Mouse (Mus musculus): ENCODE results near the gene Zfp28.
A peak's percentile ranks its signal among the peaks of the same experiment; 100 is the strongest.

The Zfp28 gene

GRCm38 (mm10) chr7:6397996-6398975 lies 15.2 kb downstream of the Zfp28 start, which contains the start of gene Smim17:
TSS of gene Smim17 (plus strand) at chr7:6398715.
- peak; percentile 27 for DNase-seq (ENCODE audit: low read depth)

GRCm38 (mm10) chr7:6410043-6410442 lies 26.9 kb downstream of the Zfp28 start, which contains the start of gene Gm20715:
TSS of gene Gm20715 (plus strand) at chr7:6410277.
- DNase-seq (ENCODE audit: low read depth) = peak; percentile 72

- DNase-seq (ENCODE audit: low read depth) = no peak
Observed at GRCm38 (mm10) chr7:6414626-6415441, 31.7 kb downstream of the Zfp28 start.

- no peak for DNase-seq (ENCODE audit: low read depth)
Observed at GRCm38 (mm10) chr7:6415442-6415787, 32.3 kb downstream of the Zfp28 start.

GRCm38 (mm10) chr7:6419894-6420293 lies 36.8 kb downstream of the Zfp28 start:
- DNase-seq (ENCODE audit: low read depth) = no peak

- no peak for DNase-seq (ENCODE audit: low read depth)
Observed at GRCm38 (mm10) chr7:6429381-6429780, 46.3 kb downstream of the Zfp28 start.

- no peak for DNase-seq (ENCODE audit: low read depth)
Observed at GRCm38 (mm10) chr7:6430342-6430741, 47.2 kb downstream of the Zfp28 start.

GRCm38 (mm10) chr7:6438388-6438787 lies 55.3 kb downstream of the Zfp28 start, which contains the start of gene Olfr1344:
TSS of gene Olfr1344 (plus strand) at chr7:6438688.
- no peak for DNase-seq (ENCODE audit: low read depth)

- DNase-seq (ENCODE audit: low read depth) = no peak
Observed at GRCm38 (mm10) chr7:6441173-6441572, 58.1 kb downstream of the Zfp28 start.
